Mouse (Mus musculus): Measurements from ENCODE around the gene Gal3st2. TPM values are rescaled to one million over a fixed set of nuclear protein-coding genes. Genes with fewer than 3 reads are reported as not detected.
A peak's percentile ranks its signal among the peaks of the same experiment; 100 is the strongest.
"Not testable (repeated sequence)": the region's sequence is repeated elsewhere in the genome, so short reads cannot be mapped to it uniquely, and the experiment has no call there.

Gene Gal3st2
- polyA plus RNA-seq (2012): not detected in 2 replicates

DNA sequence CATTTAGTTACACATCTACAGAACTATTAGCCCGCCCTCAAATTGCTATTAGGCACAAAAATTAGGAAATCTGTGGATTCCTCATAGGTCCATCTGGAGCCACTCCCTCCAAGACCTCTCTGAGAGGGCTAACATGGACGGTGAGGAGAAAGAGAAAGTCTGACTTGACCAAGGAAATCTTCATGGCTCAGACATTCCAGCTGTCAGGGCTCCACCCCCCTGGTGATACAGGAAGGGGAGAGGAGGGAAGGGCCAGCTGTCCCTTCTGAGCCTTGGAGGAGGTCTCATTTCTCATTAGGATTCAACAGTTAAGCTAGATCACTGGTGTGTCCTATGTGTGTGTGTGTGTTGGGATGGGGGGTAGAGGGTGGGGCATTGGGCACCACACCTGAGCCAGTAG, at the start of gene Gal3st2:
Gal3st2 (plus strand) TSS at position 259 of the 400 bp plus-strand sequence.
- not testable (repeated sequence) for H3K9me3 ChIP-seq (ENCODE audit: control insufficient read depth, low read length); H3K4me3 ChIP-seq (replicated peaks); H3K27me3 ChIP-seq (ENCODE audit: control insufficient read depth); H3K4me1 ChIP-seq (ENCODE audit: control insufficient read depth); H3K36me3 ChIP-seq (ENCODE audit: control insufficient read depth)

GRCm38 (mm10) chr1:93811495-93812039, 49.5 kb upstream of the Gal3st2 start:
- Histone ChIP-seq H3K9me3 (ENCODE audit: control insufficient read depth, low read length) (no peaks in the 10 kb centered on the region), H3K36me3 (ENCODE audit: control insufficient read depth) (peaks cover 92% of the 10 kb centered on the region), H3K27me3 (ENCODE audit: control insufficient read depth) (no peaks in the 10 kb centered on the region), H3K4me3 (replicated peaks) (no peak overlapping the region), H3K4me1 (ENCODE audit: control insufficient read depth) (peaks cover 10% of the 10 kb centered on the region)
- TF ChIP-seq TAL1 (IDR thresholded peaks at IDR 0.05; ENCODE audit: low read length) (no peak), GATA1 (IDR thresholded peaks at IDR 0.05; ENCODE audit: low read length) (no peak)

GRCm38 (mm10) chr1:93817823-93818532, 43.1 kb upstream of the Gal3st2 start:
- H3K9me3 ChIP-seq (ENCODE audit: control insufficient read depth, low read length): no peaks in the 10 kb centered on the region
- peaks cover 96% of the 10 kb centered on the region for H3K36me3 ChIP-seq (ENCODE audit: control insufficient read depth)
- TF ChIP-seq GATA1 (IDR thresholded peaks at IDR 0.05; ENCODE audit: low read length) (no peak), TAL1 (IDR thresholded peaks at IDR 0.05; ENCODE audit: low read length) (no peak)
- H3K4me3 ChIP-seq (replicated peaks): no peak overlapping the region
- H3K27me3 ChIP-seq (ENCODE audit: control insufficient read depth): no peaks in the 10 kb centered on the region
- H3K4me1 ChIP-seq (ENCODE audit: control insufficient read depth): peaks cover 2% of the 10 kb centered on the region

GRCm38 (mm10) chr1:93818722-93819121, 42.4 kb upstream of the Gal3st2 start:
- H3K27me3 ChIP-seq (ENCODE audit: control insufficient read depth): no peaks in the 10 kb centered on the region
- no peak overlapping the region for H3K4me3 ChIP-seq (replicated peaks)
- no peaks in the 10 kb centered on the region for H3K9me3 ChIP-seq (ENCODE audit: control insufficient read depth, low read length)
- TF ChIP-seq TAL1 (IDR thresholded peaks at IDR 0.05; ENCODE audit: low read length): no peak
- no peak for TF ChIP-seq GATA1 (IDR thresholded peaks at IDR 0.05; ENCODE audit: low read length)
- peaks cover 93% of the 10 kb centered on the region for H3K36me3 ChIP-seq (ENCODE audit: control insufficient read depth)
- H3K4me1 ChIP-seq (ENCODE audit: control insufficient read depth): peaks cover 9% of the 10 kb centered on the region

GRCm38 (mm10) chr1:93823796-93824495, 37.2 kb upstream of the Gal3st2 start:
- no peak for TF ChIP-seq GATA1 (IDR thresholded peaks at IDR 0.05; ENCODE audit: low read length)
- no peak for TF ChIP-seq TAL1 (IDR thresholded peaks at IDR 0.05; ENCODE audit: low read length)
- H3K27me3 ChIP-seq (ENCODE audit: control insufficient read depth): no peaks in the 10 kb centered on the region

DNA sequence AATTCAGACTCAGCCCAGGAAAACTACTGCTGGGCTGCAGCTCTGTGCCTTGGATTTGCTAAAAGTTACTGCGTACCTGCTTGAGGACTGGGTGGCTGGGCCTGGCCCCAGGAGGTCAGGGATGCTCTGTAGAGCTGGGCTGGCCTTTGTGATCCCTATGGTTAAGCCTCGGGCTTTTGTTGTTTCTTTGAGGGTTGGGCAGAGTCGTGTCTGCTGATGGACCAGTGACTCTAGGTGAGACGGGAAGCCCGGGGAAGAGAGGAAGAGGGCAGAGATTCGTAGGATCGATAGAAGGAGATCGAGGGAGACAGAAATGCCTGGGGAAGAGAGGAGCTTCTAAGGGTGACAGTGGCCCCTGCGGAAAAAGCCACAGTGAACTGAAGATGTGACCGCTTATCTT, 36.5 kb upstream of the Gal3st2 start, which contains the start of gene D2hgdh:
D2hgdh (plus strand) TSS at position 301 of the 400 bp plus-strand sequence.
- H3K4me1 ChIP-seq (ENCODE audit: control insufficient read depth): peaks cover 40% of the 10 kb centered on the region
- H3K36me3 ChIP-seq (ENCODE audit: control insufficient read depth): peaks cover 50% of the 10 kb centered on the region
- H3K27me3 ChIP-seq (ENCODE audit: control insufficient read depth): no peaks in the 10 kb centered on the region
- H3K4me3 ChIP-seq (replicated peaks): peak within 1 kb of the TSS; percentile 75
- no peak for TF ChIP-seq TAL1 (IDR thresholded peaks at IDR 0.05; ENCODE audit: low read length)
- TF ChIP-seq GATA1 (IDR thresholded peaks at IDR 0.05; ENCODE audit: low read length): no peak
- no peaks in the 10 kb centered on the region for H3K9me3 ChIP-seq (ENCODE audit: control insufficient read depth, low read length)

More at GRCm38 (mm10) chr1:93823796-93824495, 37.2 kb upstream of the Gal3st2 start:
- Histone ChIP-seq H3K4me3 (replicated peaks) (peak overlapping the region; percentile 75), H3K9me3 (ENCODE audit: control insufficient read depth, low read length) (no peaks in the 10 kb centered on the region), H3K36me3 (ENCODE audit: control insufficient read depth) (peaks cover 57% of the 10 kb centered on the region), H3K4me1 (ENCODE audit: control insufficient read depth) (peaks cover 40% of the 10 kb centered on the region)

- H3K9me3 ChIP-seq (ENCODE audit: control insufficient read depth, low read length): no peaks in the 10 kb centered on the region
- H3K27me3 ChIP-seq (ENCODE audit: control insufficient read depth): no peaks in the 10 kb centered on the region
- peaks cover 46% of the 10 kb centered on the region for H3K36me3 ChIP-seq (ENCODE audit: control insufficient read depth)
- TF ChIP-seq GATA1 (IDR thresholded peaks at IDR 0.05; ENCODE audit: low read length) (no peak), TAL1 (IDR thresholded peaks at IDR 0.05; ENCODE audit: low read length) (no peak)
- peaks cover 40% of the 10 kb centered on the region for H3K4me1 ChIP-seq (ENCODE audit: control insufficient read depth)
- peak overlapping the region; percentile 75 for H3K4me3 ChIP-seq (replicated peaks)
Observed at GRCm38 (mm10) chr1:93825105-93825674, 35.9 kb upstream of the Gal3st2 start.

DNA sequence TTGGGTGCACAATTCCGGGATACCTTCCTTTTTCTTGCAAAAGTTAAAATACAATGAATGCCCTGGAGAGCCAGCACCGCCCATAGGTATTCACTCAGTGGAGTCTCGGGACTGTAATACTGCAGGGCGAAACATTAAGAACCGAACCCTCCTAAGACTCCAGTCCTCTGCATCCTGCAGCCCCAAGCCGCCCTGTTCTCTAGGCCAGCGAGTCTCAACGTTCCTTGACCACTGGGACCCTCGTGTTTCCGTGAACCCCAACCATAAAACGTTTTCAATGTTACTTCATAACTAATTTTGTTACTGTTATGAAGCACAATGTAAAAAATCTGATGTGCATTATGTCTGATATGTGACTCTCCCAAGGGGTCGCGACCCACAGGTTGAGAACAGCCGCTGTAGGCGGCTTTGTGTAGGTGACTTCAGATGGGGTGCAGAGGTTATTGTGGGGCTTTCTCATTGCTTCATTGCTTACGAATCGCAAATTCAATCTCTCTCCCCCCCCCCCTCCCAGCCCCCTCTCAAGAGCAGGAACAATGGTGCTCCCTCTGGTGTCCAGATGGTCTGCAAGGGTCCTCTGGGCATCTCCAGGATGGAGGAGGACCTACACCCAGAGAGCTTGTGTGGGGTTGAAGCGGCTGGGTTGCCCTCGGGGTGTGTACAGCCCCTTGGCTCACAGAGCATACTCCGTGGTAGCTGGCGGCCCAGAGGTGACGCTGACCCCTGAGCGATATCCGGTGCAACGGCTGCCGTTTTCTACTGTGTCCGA, 35.2 kb upstream of the Gal3st2 start:
- Histone ChIP-seq H3K4me1 (ENCODE audit: control insufficient read depth) (peaks cover 40% of the 10 kb centered on the region), H3K9me3 (ENCODE audit: control insufficient read depth, low read length) (no peaks in the 10 kb centered on the region), H3K4me3 (replicated peaks) (peak overlapping the region; percentile 75), H3K36me3 (ENCODE audit: control insufficient read depth) (peaks cover 39% of the 10 kb centered on the region), H3K27me3 (ENCODE audit: control insufficient read depth) (no peaks in the 10 kb centered on the region)
- TF ChIP-seq TAL1 (IDR thresholded peaks at IDR 0.05; ENCODE audit: low read length) (no peak), GATA1 (IDR thresholded peaks at IDR 0.05; ENCODE audit: low read length) (no peak)
